Mouse (Mus musculus): Measurements from ENCODE around the gene Epb41l5.

Epb41l5 gene

GRCm38 (mm10) chr1:119533093-119533805 is 115.6 kb downstream of the Epb41l5 start:
- no peak for DNase-seq

GRCm38 (mm10) chr1:119532165-119532564 is 116.6 kb downstream of the Epb41l5 start:
- no peak for DNase-seq

- no peak for DNase-seq
Measured at GRCm38 (mm10) chr1:119530941-119531340, 117.9 kb downstream of the Epb41l5 start.

- peak; percentile 94 for DNase-seq
Measured at GRCm38 (mm10) chr1:119525689-119526591, 122.9 kb downstream of the Epb41l5 start, which contains the start of gene Tmem185b. Gene Tmem185b (plus strand): TSS chr1:119526160.

GRCm38 (mm10) chr1:119525004-119525444 is 123.8 kb downstream of the Epb41l5 start:
- no peak for DNase-seq

- no peak for DNase-seq
Measured at GRCm38 (mm10) chr1:119523826-119524225, 125.0 kb downstream of the Epb41l5 start.

GRCm38 (mm10) chr1:119523369-119523768 is 125.4 kb downstream of the Epb41l5 start:
- DNase-seq = no peak

- DNase-seq = no peak
Measured at GRCm38 (mm10) chr1:119522726-119523125, 126.1 kb downstream of the Epb41l5 start.

- no peak for DNase-seq
Measured at GRCm38 (mm10) chr1:119521681-119522080, 127.1 kb downstream of the Epb41l5 start.

- DNase-seq = no peak
Measured at GRCm38 (mm10) chr1:119521029-119521428, 127.8 kb downstream of the Epb41l5 start.

- no peak for DNase-seq
Measured at GRCm38 (mm10) chr1:119519286-119519685, 129.5 kb downstream of the Epb41l5 start.

- no peak for DNase-seq
Measured at GRCm38 (mm10) chr1:119518786-119519185, 130.0 kb downstream of the Epb41l5 start.

- no peak for DNase-seq
Measured at GRCm38 (mm10) chr1:119518060-119518459, 130.7 kb downstream of the Epb41l5 start.

- DNase-seq = no peak
Measured at GRCm38 (mm10) chr1:119510857-119511256, 137.9 kb downstream of the Epb41l5 start.

- no peak for DNase-seq
Measured at GRCm38 (mm10) chr1:119510409-119510808, 138.4 kb downstream of the Epb41l5 start.

GRCm38 (mm10) chr1:119509474-119509873 is 139.3 kb downstream of the Epb41l5 start:
- DNase-seq = no peak

GRCm38 (mm10) chr1:119508548-119508947 is 140.3 kb downstream of the Epb41l5 start:
- no peak for DNase-seq

- DNase-seq = no peak
Measured at GRCm38 (mm10) chr1:119505951-119506350, 142.8 kb downstream of the Epb41l5 start.

- peak; percentile 94 to 95 for DNase-seq
Measured at GRCm38 (mm10) chr1:119504260-119505062, 144.3 kb downstream of the Epb41l5 start, which contains the start of gene Ralb. Gene Ralb (minus strand): TSS chr1:119504794.

- no peak for DNase-seq
Measured at GRCm38 (mm10) chr1:119503808-119504207, 145.0 kb downstream of the Epb41l5 start.

GRCm38 (mm10) chr1:119503181-119503580 is 145.6 kb downstream of the Epb41l5 start:
- DNase-seq = no peak

- DNase-seq = peak in 1 of 2 experiments; percentile 29
Measured at GRCm38 (mm10) chr1:119502729-119503128, 146.1 kb downstream of the Epb41l5 start.

- no peak for DNase-seq
Measured at GRCm38 (mm10) chr1:119501881-119502280, 146.9 kb downstream of the Epb41l5 start.

All from thymus, postnatal 36 days (tissue).